Mouse (Mus musculus) embryonic facial prominence, embryonic 10.5 days (tissue): ENCODE data around the gene Smap1. TPM values are rescaled to one million over a fixed set of nuclear protein-coding genes. Genes with fewer than 3 reads are reported as not detected.

Experiments used
- polyA plus RNA-seq: library from polyadenylated mRNA; unstranded; fragments of >200 nt; fragmentation: Nextera tagmentation; extraction: Ambion mirVana; gene quantifications from 2 replicates; pipeline ENCODE4 v1.2.1, GENCODE M21; 2016

Smap1 gene
- polyA plus RNA-seq, 1 experiment from 2014 or later, result 39.8 TPM

Other genes with a start within 250 kb of the Smap1 start
- 0.76 and 0.91 TPM in 2 replicates for gene B3gat2, start 160.6 kb downstream of the Smap1 start, polyA plus RNA-seq
- 78.1 and 84.9 TPM in 2 replicates for gene Sdhaf4, start 83.3 kb upstream of the Smap1 start, polyA plus RNA-seq
- 43.6 and 46.5 TPM in 2 replicates for gene Fam135a, start 178.0 kb upstream of the Smap1 start, polyA plus RNA-seq